Comparison of ENCODE assay signal across 18 mouse cellular contexts in genomic region chr13:72736992-72737391, GRCm38 (mm10).
DNase-seq lines count a peak whose midpoint lies in the region; ATAC-seq and TF ChIP-seq lines count a peak whose summit lies in the region.
"Had no signal": no experiment of that assay in that cellular context is flagged by ENCODE, and none has a peak within 500 bp of the region (broad histone marks: within the 10 kb centered on the region; RNA-seq: fewer than 3 reads in every experiment).

No protein-coding gene starts in this region.

- peak overlapping the region; percentile 15; the same call in 1 of the 2 replicates for H3K27ac ChIP-seq in lung, embryonic 14.5 days (ENCODE audit: low read depth)
- no peak overlapping the region for H3K27ac ChIP-seq in embryonic facial prominence, embryonic 14.5 days (replicated peaks; ENCODE audit: low read depth, low read length)
- H3K27ac ChIP-seq in embryonic facial prominence, embryonic 15.5 days (replicated peaks), result peak overlapping the region; percentile 55; the same call in 1 of the 2 replicates
- H3K27ac ChIP-seq: forebrain, embryonic 15.5 days; heart, embryonic 15.5 days; hindbrain, embryonic 14.5 days had no signal

- no peak for TF ChIP-seq CTCF in lung, embryonic 14.5 days (IDR thresholded peaks at IDR 0.05; ENCODE audit: low read depth)

- peak; percentile 83; the same call in 1 of the 2 replicates for ATAC-seq in lung, embryonic 14.5 days (ENCODE audit: insufficient read depth)
- peak; percentile 75; the same call in 1 of the 2 replicates for ATAC-seq in embryonic facial prominence, embryonic 14.5 days (ENCODE audit: low read depth)
- peak; percentile 39; the same call in 1 of the 2 replicates for ATAC-seq in embryonic facial prominence, embryonic 15.5 days (ENCODE audit: insufficient number of reproducible peaks, low FRiP score, low TSS enrichment, low read depth)

- no peaks in the 10 kb centered on the region for H3K9me3 ChIP-seq in lung, embryonic 14.5 days (ENCODE audit: low read depth, low read length)
- no peaks in the 10 kb centered on the region for H3K9me3 ChIP-seq in embryonic facial prominence, embryonic 14.5 days (ENCODE audit: control insufficient read depth, low read length)
- no peaks in the 10 kb centered on the region for H3K9me3 ChIP-seq in embryonic facial prominence, embryonic 15.5 days (replicated peaks)
- H3K9me3 ChIP-seq: forebrain, embryonic 15.5 days; heart, embryonic 15.5 days had no signal

- H3K4me3 ChIP-seq in lung, embryonic 14.5 days (ENCODE audit: low read depth, low read length), result no peak overlapping the region
- H3K4me3 ChIP-seq in embryonic facial prominence, embryonic 14.5 days (ENCODE audit: low read depth, low read length), result no peak overlapping the region
- H3K4me3 ChIP-seq in embryonic facial prominence, embryonic 15.5 days (replicated peaks), result no peak overlapping the region
- H3K4me3 ChIP-seq: forebrain, embryonic 15.5 days; heart, embryonic 15.5 days had no signal

- H3K27me3 ChIP-seq in lung, embryonic 14.5 days (ENCODE audit: insufficient read depth, low read length), result no peaks in the 10 kb centered on the region
- no peaks in the 10 kb centered on the region for H3K27me3 ChIP-seq in embryonic facial prominence, embryonic 14.5 days (replicated peaks; ENCODE audit: control insufficient read depth, insufficient read depth, low read length)
- no peaks in the 10 kb centered on the region for H3K27me3 ChIP-seq in embryonic facial prominence, embryonic 15.5 days
- H3K27me3 ChIP-seq: forebrain, embryonic 15.5 days; heart, embryonic 15.5 days had no signal

- DNase-seq in lung, embryonic 14.5 days, result peak; percentile 58
- no peak for DNase-seq in lung, postnatal 14 days
- DNase-seq in embryonic facial prominence, embryonic 14.5 days (ENCODE audit: low spot score), result peak; percentile 56
- peak; percentile 14 for DNase-seq in lung, postnatal 36 days
- DNase-seq in cerebellum, postnatal 14 days, result no peak
- no peak for DNase-seq in MN1 (ENCODE audit: low spot score)
- DNase-seq: adrenal gland, adult 8-10 months; cerebellum, adult 11 months; cerebellum, adult 8-10 months; cerebellum, postnatal 25 days; gastrocnemius, postnatal 36 days; heart, adult 18-20 months; heart, postnatal 14 days had no signal

- H3K4me2 ChIP-seq in lung, embryonic 14.5 days, result no peak overlapping the region
- no peak overlapping the region for H3K4me2 ChIP-seq in embryonic facial prominence, embryonic 14.5 days (ENCODE audit: low read depth, low read length)
- no peak overlapping the region for H3K4me2 ChIP-seq in embryonic facial prominence, embryonic 15.5 days (replicated peaks)
- H3K4me2 ChIP-seq: forebrain, embryonic 15.5 days; heart, embryonic 11.5 days; heart, embryonic 15.5 days; hindbrain, embryonic 14.5 days had no signal

- H3K4me1 ChIP-seq in lung, embryonic 14.5 days (ENCODE audit: insufficient read depth), result no peaks in the 10 kb centered on the region
- H3K4me1 ChIP-seq in embryonic facial prominence, embryonic 14.5 days (ENCODE audit: control insufficient read depth, insufficient read depth, low read length), result no peaks in the 10 kb centered on the region
- peaks cover 10% of the 10 kb centered on the region for H3K4me1 ChIP-seq in embryonic facial prominence, embryonic 15.5 days
- H3K4me1 ChIP-seq: forebrain, embryonic 15.5 days; heart, embryonic 15.5 days had no signal

- no peaks in the 10 kb centered on the region for H3K36me3 ChIP-seq in lung, embryonic 14.5 days (ENCODE audit: insufficient read depth)
- no peaks in the 10 kb centered on the region for H3K36me3 ChIP-seq in embryonic facial prominence, embryonic 14.5 days (ENCODE audit: control insufficient read depth, insufficient read depth, low read length)
- no peaks in the 10 kb centered on the region for H3K36me3 ChIP-seq in embryonic facial prominence, embryonic 15.5 days
- H3K36me3 ChIP-seq: forebrain, embryonic 15.5 days; heart, embryonic 15.5 days had no signal

- 54% methylated on average over 8 of the region's 8 CpGs for WGBS in lung, embryonic 14.5 days
- 71% methylated on average over 8 of the region's 8 CpGs for WGBS in embryonic facial prominence, embryonic 14.5 days
- 54% methylated on average over 8 of the region's 8 CpGs for WGBS in embryonic facial prominence, embryonic 15.5 days

- H3K9ac ChIP-seq in lung, embryonic 14.5 days, result no peak overlapping the region
- H3K9ac ChIP-seq in embryonic facial prominence, embryonic 14.5 days (ENCODE audit: low read depth, low read length), result no peak overlapping the region
- no peak overlapping the region for H3K9ac ChIP-seq in embryonic facial prominence, embryonic 15.5 days
- H3K9ac ChIP-seq: forebrain, embryonic 15.5 days; heart, embryonic 15.5 days; hindbrain, embryonic 14.5 days had no signal

Comparison
In these comparisons a context has a peak if more than half of its experiments do, and no peak if none do; other contexts are left out.
1. DNase-seq: peak in lung, embryonic 14.5 days (single experiment), embryonic facial prominence, embryonic 14.5 days (single experiment) and lung, postnatal 36 days (single experiment); none in lung, postnatal 14 days (single experiment), cerebellum, postnatal 14 days (0 of 2) and MN1 (single experiment).
2. Peak in every context shown above with its lines, with median percentiles within 50 percentile points of each other: ATAC-seq.